Mouse (Mus musculus) spleen, adult 12 weeks (tissue): Measurements from ENCODE around the gene Sema4b.

Source experiments
- DNase-seq: peaks from one replicate; pipeline ENCODE4 v3.0.0; 2022; ENCODE audit warnings: low spot score

Sema4b gene

GRCm38 (mm10) chr7:80178037-80178729 is 8.5 kb upstream of the Sema4b start:
- no peak for DNase-seq

DNA sequence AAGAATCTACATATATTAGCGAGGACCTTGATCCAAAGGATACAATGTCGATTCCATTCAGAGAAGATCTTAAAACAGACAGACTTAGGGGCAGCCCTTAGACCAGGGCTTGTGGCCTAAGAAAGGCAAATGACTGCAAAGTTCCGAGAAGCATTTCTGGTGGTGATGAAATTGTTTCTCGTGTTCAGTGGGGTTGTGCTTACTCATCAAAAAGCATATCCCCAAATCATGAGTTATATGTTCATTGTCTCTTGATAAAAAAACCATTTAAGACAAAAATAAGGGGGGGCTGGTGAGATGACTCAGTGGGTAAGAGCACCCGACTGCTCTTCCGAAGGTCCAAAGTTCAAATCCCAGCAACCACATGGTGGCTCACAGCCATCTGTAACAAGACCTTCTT is 7.3 kb upstream of the Sema4b start:
- no peak for DNase-seq

DNA sequence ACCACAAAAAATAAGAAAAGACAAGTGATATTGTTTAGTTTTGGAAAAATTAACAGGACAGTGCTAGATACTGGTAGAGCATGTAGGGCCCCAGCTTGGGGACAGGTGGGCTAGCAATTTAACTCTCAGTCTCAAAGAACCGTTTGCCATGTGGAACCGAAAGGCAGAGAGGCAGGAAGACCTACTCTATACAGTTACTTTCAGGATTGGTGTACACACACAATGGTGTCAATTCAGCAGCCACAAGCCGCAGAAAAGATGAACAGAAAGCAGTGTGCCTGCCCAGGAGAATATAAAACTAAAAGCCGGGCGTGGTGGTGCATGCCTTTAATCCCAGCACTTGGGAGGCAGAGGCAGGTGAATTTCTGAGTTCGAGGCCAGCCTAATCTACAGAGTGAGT is 6.9 kb upstream of the Sema4b start:
- no peak for DNase-seq

- DNase-seq: no peak
These were observed 6.4 kb upstream of the Sema4b start for GRCm38 (mm10) chr7:80180202-80180601.

- no peak for DNase-seq
These were observed 5.6 kb upstream of the Sema4b start for GRCm38 (mm10) chr7:80181078-80181477.

- DNase-seq: no peak
These were observed 4.5 kb upstream of the Sema4b start for GRCm38 (mm10) chr7:80182139-80182538.

- no peak for DNase-seq
These were observed 3.2 kb upstream of the Sema4b start for GRCm38 (mm10) chr7:80183466-80183865.

GRCm38 (mm10) chr7:80183969-80184368 is 2.7 kb upstream of the Sema4b start:
- DNase-seq: no peak

DNA sequence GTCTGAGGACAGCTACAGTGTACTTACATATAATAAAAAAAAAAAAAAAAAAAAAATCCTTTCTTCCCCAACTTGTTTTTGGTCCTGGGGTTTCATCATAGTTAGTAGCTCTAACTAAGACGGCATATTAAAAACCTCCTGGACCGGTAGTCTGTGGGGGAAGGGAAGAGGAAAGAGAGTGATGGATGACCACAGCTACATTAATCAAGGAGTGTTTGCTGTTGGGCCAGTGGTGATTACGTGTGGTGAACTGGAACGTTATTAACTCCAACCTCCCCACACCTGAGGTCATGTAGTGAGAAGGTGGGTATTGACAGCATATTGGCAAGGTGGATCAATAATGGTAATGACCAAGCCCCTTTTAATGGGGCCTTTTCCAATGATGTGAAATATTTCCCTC is 2.1 kb upstream of the Sema4b start:
- no peak for DNase-seq

- peak; percentile 13 for DNase-seq
These were observed 1.7 kb upstream of the Sema4b start for GRCm38 (mm10) chr7:80184968-80185367.

DNA sequence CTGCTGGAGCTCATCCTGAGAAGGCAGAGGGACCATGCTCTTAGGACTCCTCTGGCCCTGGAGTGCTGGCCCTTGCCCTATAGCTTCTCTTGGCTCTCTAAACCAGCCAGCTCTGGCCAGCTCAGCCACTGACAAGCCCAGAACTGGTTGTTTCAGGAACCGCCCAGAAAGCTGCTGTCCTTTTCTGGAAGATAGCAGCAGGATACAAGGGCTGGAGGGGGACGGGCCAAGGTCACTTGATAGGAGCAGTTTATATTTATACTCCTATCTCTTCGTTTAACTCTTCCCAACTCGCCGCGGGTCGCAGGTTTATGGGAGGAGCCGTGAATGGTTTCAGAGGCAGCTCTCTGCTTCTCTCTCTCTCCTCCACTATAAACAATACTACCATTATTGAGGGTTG is 620 bp upstream of the Sema4b start:
- DNase-seq: peak; percentile 68

- no peak for DNase-seq
These were observed 860 bp downstream of the Sema4b start for GRCm38 (mm10) chr7:80187501-80187900.

DNA sequence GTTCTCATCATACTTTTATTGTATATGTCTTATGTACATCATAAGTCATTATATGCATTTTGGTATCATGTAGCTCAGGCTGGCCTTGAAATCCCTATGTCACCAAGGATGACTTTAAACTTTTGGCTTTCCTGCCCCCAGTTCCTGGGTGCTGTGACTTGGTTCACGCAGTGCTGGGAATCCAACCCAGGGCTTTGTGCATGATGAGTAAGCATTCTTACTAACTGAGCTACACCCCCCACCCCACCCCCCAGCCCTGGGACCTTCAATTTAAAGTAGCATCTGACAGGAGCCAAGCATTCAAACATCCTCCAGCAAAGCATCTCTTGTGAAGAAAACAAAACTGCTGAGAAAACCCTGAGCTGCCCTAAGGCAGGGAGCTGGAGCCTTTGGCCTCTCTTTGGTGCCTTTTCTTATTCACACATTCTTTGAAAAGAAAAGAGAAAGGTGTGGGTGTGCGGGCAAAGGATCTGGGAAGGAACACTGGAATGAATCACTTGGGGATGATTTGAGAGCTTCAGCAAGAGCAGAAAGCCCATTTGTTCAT is 2.0 kb downstream of the Sema4b start:
- no peak for DNase-seq

- DNase-seq: no peak
These were observed 2.7 kb downstream of the Sema4b start for GRCm38 (mm10) chr7:80189147-80189933.

DNA sequence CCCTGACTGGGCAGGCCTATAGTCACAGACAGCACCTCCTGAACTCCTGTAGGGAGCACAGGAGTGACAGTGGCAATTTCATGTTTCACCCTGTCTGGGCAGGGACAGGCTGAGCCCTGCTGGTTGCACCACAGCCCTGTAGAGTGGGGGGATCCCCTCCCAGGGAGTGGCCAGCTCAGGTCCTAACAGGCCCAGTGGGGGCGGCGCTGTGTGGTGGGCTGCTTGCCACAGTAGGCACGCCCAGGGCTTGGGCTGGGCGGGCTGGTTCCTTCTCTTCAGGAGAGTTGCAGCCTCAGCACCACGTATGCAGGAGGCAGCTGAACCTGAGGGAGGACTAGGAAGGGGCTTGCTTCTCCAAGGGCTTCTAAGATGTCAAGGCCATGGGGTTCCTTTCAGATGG is 4.8 kb downstream of the Sema4b start:
- DNase-seq: peak; percentile 53

GRCm38 (mm10) chr7:80192226-80193061 is 5.8 kb downstream of the Sema4b start:
- DNase-seq: peak; percentile 81

- no peak for DNase-seq
These were observed 7.5 kb downstream of the Sema4b start for GRCm38 (mm10) chr7:80193941-80194739.

- DNase-seq: no peak
These were observed 8.5 kb downstream of the Sema4b start for GRCm38 (mm10) chr7:80195146-80195545.

DNA sequence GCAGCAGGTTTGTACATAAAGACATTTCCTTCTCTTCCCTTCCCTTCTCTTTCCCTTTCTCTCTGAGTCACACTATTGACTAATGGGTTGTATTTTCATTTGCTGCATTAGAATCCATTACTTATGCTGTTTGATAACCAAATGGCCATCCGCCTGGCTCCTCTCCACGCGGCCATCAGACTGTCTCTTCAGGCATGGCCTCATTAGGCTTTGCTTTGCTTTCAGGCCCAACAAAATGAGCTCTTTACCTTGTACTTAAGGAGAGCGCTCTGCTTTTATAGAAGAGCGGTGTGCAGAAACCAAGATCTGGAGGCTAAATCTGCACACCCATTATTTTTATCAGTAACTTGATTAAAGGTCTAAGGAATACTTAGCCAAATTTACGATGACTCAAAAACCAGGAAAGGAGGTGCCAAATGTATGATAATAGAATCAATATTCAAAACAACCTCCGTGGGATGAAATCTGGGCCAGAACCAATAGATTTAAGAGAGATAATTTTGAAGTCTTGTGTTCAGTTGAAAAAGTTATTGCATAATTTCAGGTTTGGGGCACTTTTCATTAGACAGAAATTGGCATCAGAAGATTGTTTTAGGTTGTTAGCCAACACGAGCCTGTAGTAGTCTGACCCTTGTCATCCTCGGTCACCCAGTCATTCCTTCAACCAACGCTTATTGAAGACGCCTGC is 9.1 kb downstream of the Sema4b start:
- no peak for DNase-seq

DNA sequence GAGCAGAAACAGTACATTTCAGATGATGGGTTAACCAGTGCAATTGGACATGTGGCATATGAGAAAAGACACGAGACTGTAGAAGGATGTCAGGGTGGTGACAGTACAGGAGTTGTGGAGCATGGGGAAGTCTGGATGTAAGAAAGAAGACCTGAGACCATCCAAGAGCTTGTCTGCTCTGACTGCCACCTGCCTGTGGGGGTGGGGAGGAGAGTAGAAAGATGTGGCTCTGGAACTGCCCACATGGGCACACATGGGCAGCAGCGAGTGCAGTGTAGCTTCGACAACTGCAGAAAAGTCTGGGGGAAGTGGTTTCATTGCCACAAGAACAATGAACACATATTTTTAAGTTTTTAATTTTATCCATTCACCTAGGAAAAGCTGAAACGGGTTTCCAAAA is 10.7 kb downstream of the Sema4b start:
- no peak for DNase-seq
